Mouse (Mus musculus) spleen, adult 2 months (tissue): ENCODE data around the gene Nkain2.

Source experiments
- CTCF ChIP-seq: fragments of 200-500 bp; IDR thresholded peaks from 2 replicates; pipeline ENCODE4 v1.5.1; 2011; ENCODE audit warnings: mild to moderate bottlenecking, inconsistent platforms; ENCODE audit not compliant: insufficient read depth, insufficient read length, insufficient replicate concordance; ENCODE audit errors: extremely low read depth
- POLR2A ChIP-seq: fragments of 200-500 bp; IDR thresholded peaks from 2 replicates; pipeline ENCODE4 v1.6.1; 2011; ENCODE audit warnings: low read depth, low read length, inconsistent platforms

DNA sequence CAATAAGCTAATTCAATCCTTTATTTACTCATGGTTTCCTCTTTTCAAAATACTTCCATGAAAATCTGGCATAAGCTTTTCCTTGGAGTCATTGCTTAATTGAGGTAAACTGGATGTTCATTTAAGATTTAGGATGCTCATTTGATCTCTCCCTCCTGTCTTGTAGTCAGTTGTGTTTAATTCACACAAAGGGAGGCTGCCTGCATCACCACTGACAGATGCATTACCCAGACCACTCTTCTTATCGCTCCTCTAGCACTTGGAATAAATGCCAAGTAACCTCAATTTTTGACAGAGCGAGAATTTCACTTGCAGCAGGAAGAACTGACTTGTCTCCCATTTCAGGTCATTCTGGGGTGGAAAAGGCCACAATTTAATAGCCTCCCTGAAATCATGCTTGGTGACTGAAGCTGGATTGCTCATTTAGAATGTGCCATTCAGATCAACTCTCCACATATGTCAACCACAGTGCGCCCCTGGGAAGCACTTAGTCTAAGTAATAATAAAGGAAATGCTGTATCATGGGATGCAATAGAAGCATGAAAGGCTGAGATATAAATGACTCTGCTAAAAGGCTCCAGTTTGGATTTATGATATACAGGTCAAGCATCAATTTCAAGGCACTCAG is 107.4 kb downstream of the Nkain2 start:
- no peak for TF ChIP-seq CTCF
- no peak for TF ChIP-seq POLR2A
